Mouse (Mus musculus) mature B cell (primary cell): Measurements from ENCODE around the gene Clec3b.

Experiments used
- in situ Hi-C: fragments of 300-500 bp; cut with MboI; formaldehyde crosslinking; loops from 2 replicates; pipeline ENCODE4 v1.14.3; 2019

Gene Clec3b

GRCm38 (mm10) chr9:123153121-123153520 is 2.4 kb downstream of the Clec3b start:
- in situ Hi-C loops, result no loop called here

DNA sequence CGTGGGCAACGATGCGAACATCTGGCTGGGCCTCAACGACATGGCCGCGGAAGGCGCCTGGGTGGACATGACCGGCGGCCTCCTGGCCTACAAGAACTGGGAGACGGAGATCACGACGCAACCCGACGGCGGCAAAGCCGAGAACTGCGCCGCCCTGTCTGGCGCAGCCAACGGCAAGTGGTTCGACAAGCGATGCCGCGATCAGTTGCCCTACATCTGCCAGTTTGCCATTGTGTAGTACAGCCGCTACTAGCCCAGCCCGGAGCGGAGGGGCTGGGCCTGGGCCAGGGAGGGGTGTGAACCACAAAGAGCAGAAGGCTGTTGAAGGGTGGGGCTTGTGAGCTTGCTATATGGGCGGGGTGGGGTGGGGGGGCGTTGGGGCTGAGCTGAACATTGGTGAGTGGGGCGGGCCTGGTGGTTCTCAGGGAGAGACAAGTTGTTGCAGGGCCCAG is 6.2 kb downstream of the Clec3b start:
- in situ Hi-C loops, result no loop called here

DNA sequence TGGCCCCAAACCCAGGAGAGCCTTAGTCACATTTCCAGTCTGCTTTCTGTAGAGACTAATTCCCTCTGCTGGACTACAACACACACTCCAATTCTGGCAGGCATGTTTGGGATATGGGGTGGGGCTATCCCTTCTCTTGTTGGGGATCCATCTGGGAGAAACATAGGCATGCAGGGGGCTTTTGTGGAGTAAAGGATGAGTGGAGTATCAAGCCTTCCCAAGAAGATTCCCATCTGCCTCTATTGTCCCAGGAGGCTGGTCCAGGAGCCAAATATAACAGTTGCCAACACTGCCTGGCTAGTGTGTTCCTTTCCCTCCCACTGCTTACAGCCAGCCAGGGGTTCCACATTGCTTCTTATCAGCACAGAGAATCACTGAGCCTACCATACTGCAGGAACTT is 7.0 kb downstream of the Clec3b start:
- in situ Hi-C loops, result no loop called here

GRCm38 (mm10) chr9:123158125-123158836 is 7.5 kb downstream of the Clec3b start:
- in situ Hi-C loops, result no loop called here

GRCm38 (mm10) chr9:123159330-123159729 is 8.6 kb downstream of the Clec3b start:
- in situ Hi-C loops, result no loop called here

DNA sequence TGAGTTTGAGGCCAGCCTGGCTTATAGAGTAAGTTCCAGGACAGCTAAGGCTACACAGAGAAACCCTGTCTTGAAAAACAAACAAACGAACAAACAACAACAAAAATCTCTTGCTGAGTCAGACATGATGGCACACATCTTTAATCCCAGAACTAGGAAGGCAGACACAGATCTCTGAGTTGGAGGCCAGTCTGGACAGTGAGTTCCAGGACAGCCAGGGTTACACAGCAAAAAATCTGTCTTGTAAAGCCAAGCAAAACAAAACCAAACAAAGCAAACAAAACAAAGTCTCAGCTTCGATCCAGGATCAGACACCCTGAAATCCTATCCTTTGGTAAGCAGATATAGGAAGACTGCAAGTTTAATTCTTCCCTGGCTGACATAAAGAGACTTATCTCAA is 11.0 kb downstream of the Clec3b start:
- in situ Hi-C loops, result no loop called here

DNA sequence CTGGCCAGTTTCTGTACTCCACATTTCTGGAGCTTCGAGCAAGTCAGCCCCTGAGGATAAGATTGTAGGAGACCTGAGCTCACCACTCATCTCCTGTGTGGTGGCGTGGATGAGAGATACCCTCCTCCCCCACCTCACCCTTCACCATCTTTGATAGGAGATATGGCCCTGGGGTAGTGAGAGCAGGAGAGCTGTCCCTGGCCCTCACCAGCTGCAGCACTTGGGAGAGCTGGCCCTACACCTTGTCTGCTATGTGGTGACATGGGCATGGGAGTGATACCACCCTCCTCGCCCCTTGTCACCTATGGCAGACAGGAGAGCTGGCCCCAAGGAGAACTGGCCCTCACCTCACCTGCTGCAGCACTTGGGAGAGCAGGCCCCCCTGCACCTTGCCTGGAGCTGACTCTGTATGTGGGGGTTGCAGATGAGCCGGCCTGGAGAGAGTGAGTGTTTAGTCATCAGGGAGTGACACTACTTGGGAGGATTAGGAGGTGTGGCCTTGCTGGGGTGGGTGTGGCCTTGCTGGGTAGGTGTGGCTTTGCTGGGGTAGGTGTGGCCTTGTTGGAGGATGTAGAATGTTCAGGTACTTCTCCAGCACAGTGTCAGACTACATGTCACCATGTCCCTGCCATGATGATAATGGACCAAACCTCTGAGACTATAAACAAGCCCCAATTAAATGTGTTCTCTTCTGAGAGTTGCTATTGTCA is 12.4 kb downstream of the Clec3b start:
- in situ Hi-C loops, result no loop called here

DNA sequence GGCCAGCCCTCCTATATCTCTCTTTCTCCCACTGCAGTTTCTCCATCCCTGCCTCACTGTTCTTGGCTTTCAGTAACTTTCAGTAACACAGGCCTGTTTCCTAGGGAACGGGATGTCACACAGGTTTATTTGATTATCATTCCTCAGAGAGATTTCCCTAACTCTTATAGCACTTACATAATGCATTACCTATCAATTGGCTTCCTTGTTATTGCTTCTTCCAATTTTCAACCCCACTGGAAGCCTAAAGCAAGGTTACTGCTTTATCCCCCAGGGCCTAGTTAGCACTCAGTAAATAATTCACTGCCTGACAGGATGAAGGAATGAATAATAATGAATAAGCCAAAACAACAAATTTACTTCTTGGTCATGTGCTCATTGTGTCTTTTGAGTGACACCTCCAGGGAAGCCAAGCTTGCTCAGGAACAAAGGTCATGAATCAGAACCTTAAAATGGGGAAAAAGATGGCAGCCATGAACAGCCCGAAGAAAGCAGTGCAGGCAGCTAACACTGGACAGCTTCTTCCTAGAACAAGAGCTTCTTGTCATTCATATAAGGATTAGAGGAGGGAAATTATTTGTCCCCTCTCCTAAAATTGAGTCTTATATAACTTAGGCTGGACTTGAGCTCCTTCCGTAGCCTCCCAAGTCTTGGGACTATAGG is 15.2 kb downstream of the Clec3b start:
- in situ Hi-C loops, result no loop called here

GRCm38 (mm10) chr9:123173760-123174159 is 23.0 kb downstream of the Clec3b start:
- in situ Hi-C loops, result no loop called here

DNA sequence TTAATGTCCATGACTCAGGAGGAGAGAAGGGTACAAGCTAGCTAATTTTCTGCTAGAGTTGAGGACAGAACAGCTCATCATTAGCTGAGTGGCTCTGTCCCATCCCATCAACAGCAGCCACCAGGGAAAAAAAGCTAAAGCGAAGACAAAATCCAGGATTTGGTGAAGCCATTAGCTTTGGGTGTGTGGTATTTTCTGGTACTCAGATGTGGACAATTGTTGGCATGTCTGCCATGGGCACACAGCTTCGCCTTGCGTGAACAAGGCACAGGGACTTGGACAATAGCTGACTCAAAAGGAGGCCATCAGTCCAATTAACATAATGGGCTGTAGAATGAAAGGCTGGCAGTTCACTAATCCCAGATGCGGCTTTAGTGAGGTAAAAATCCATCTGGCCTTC is 23.6 kb downstream of the Clec3b start:
- in situ Hi-C loops, result no loop called here

- in situ Hi-C loops, result no loop called here
These were observed 26.8 kb downstream of the Clec3b start for GRCm38 (mm10) chr9:123177380-123178048.

GRCm38 (mm10) chr9:123180003-123180402 is 29.3 kb downstream of the Clec3b start:
- in situ Hi-C loops, result no loop called here

- in situ Hi-C loops, result no loop called here
These were observed 32.5 kb downstream of the Clec3b start for GRCm38 (mm10) chr9:123183226-123183625.

DNA sequence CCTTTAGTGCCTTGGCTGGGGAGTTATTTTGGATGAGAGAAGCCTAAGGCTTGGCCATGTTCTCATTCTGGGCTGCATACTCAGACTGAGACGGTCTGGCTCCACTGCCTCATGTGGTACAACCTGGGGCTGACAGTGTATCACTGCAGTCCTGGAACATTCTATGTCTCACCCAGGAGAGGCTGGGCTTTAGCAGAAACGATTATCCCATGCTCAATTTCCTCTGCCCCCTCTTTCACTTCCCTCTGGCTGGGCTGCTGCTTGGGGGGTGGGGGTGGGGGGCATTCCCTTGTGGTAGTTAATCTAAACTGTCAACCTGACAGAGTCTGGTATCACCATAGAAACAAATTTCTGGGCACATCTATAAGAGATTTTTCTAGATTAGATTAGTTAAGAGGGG is 34.8 kb downstream of the Clec3b start:
- in situ Hi-C loops, result no loop called here

DNA sequence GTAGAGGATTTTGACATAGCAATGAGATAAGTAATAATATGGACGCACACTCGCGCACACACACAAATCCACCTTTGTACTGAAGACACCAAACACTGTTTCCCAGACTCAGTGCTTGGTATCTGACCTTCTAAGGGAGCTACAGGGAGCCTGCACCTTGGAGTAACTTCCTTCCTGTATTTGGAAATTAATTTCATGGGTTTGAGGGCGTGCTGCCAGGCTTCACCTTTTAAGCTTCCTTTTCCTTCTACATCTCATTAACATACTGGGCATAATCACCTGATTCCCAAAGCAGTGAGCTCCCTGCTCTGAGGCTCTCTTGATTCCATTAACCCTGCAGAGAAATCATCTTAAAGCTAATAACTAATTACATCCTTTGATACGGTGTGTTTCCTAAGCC is 35.4 kb downstream of the Clec3b start:
- in situ Hi-C loops, result no loop called here

- in situ Hi-C loops, result no loop called here
These were observed 36.8 kb downstream of the Clec3b start for GRCm38 (mm10) chr9:123187589-123187988.

GRCm38 (mm10) chr9:123188271-123188670 is 37.5 kb downstream of the Clec3b start:
- in situ Hi-C loops, result no loop called here

DNA sequence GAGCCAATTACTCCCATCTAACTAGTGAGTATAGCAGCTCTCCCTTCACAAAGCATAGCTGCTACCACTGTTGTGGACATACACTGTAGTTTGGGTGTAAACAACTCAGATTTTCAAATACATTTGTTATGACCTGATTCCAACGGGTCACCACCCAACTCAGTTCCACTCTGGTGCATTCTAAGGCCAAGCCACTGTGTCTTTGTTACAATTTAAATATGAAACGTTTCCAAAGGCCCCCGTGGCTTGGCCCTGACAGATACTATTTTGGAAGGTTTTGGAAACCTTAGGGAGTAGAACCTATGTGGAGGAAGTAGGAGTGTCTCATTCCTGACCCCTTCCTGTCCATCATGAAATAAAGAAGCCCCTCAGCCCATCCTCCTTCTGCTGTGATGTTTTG is 49.4 kb downstream of the Clec3b start:
- in situ Hi-C loops, result no loop called here

- in situ Hi-C loops, result no loop called here
These were observed 55.8 kb downstream of the Clec3b start for GRCm38 (mm10) chr9:123206526-123206925.

DNA sequence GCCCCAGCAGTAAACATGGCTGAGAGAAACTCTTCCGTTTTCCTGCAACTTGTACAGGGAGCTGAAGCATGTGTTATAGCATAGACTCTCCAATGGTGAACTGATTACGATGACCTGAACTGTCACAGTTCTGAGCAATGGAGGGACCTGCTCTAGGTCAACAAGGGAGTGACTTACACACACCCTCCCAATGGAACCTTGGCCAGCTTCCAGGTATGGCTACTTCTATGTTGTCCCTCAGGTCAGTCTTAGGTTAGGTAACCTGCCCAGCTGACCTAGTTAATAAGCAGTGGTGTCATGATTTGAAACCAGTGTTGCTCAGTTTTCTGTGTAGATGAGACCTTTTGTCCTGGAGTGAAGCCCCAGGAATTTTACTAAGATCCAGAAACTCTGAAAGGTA is 56.2 kb downstream of the Clec3b start:
- in situ Hi-C loops, result no loop called here
